Mouse (Mus musculus) heart, embryonic 16.5 days (tissue): ENCODE measurements at regions not wholly inside any gene's neighbourhood (a gene's known extent, or its start where the extent isn't known, plus 50 kb on each side); places are given as distances from the start of the nearest gene placed in this dataset.

ENCODE experiments used
- ATAC-seq: fragments of 200-750 bp; cut with Nextera tagmentation; replicated peaks from 2 replicates; pipeline ENCODE4 v1.8.0; 2017; ENCODE audit warnings: moderate number of reproducible peaks; ENCODE audit not compliant: insufficient read depth, low FRiP score; ENCODE audit errors: extremely low read depth
- H3K27ac ChIP-seq: fragments of 300-500 bp; sonication (generic); 2 replicates; pipeline ENCODE4 v1.5.1; 2014; ENCODE audit warnings: mild to moderate bottlenecking, low read length, control low read depth, moderate library complexity
- H3K27me3 ChIP-seq: fragments of 300-500 bp; sonication (generic); 2 replicates; pipeline ENCODE4 v1.6.1; 2014; ENCODE audit warnings: low read length, mixed read lengths; ENCODE audit not compliant: control insufficient read depth, insufficient read depth
- H3K36me3 ChIP-seq: fragments of 300-500 bp; sonication (generic); 2 replicates; pipeline ENCODE4 v1.6.1; 2014; ENCODE audit not compliant: control insufficient read depth, insufficient read depth
- H3K4me1 ChIP-seq: fragments of 300-500 bp; sonication (generic); 2 replicates; pipeline ENCODE4 v1.6.1; 2014; ENCODE audit warnings: low read length, mixed read lengths; ENCODE audit not compliant: control insufficient read depth, insufficient read depth
- H3K4me2 ChIP-seq: fragments of 300-500 bp; sonication (generic); 2 replicates; pipeline ENCODE4 v1.6.1; 2014; ENCODE audit warnings: low read depth, mild to moderate bottlenecking, control low read depth, low read length
- H3K4me3 ChIP-seq: fragments of 300-500 bp; sonication (generic); 2 replicates; pipeline ENCODE4 v1.5.1; 2014; ENCODE audit warnings: mild to moderate bottlenecking, control low read depth, low read length
- H3K9ac ChIP-seq: fragments of 300-500 bp; sonication (generic); 2 replicates; pipeline ENCODE4 v1.6.1; 2014; ENCODE audit warnings: low read length, control low read depth
- H3K9me3 ChIP-seq: fragments of 300-500 bp; sonication (generic); replicated peaks from 2 replicates; pipeline ENCODE4 v1.6.1; 2016; ENCODE audit warnings: low read length; ENCODE audit not compliant: control insufficient read depth
- WGBS: fragments of 180-500 bp; shearing (Covaris S2); extraction: QIAGEN DNeasy Blood & Tissue Kit; methylation state at CpG from one replicate; pipeline ENCODE4 v1.1.7; 2014; 5-methylcytosine and 5-hydroxymethylcytosine counted together

DNA sequence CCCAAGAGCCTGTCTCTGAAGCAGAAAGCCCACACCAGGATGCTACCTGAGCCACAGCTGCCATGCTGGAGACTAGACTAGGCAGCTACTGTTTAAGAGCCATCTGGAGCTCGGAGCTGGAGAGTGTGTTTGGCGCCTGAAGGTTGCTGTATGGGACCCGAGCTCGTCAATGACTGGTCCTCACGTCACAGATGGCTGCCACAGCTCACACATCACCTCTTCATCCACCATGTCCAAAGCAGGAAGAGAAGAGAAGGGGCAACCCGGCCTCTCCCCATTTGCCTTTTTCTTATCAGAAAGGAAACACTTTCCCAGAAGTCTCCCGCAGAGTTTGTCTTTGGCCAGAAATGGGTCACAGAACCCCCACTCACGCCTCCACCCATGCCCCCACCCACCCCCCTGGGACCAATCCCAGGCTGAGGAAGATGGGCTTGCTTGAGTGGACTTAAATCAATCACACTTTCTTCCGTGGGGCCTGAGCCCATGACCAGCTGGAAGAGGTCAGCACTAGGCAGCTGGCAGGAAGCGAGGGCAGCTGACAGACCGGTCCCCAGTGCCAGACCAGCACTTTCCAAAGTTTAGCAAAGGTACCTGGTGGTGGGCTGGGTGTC lies 53.5 kb upstream of the Ptpn1 start:
- H3K27me3 ChIP-seq: no peaks in the 10 kb centered on the region
- no peaks in the 10 kb centered on the region for H3K36me3 ChIP-seq
- peaks cover 8% of the 10 kb centered on the region for H3K9me3 ChIP-seq
- no peak overlapping the region for H3K27ac ChIP-seq
- H3K4me2 ChIP-seq: no peak overlapping the region
- H3K4me3 ChIP-seq: no peak overlapping the region
- WGBS: 36% methylated on average over 11 of the region's 11 CpGs
- ATAC-seq: no peak
- 0 out of 2 replicates have a peak, but pooled peaks cover 2% of the 10 kb centered on the region for H3K4me1 ChIP-seq
- H3K9ac ChIP-seq: no peak overlapping the region

GRCm38 (mm10) chr2:167877254-167877870 lies 54.5 kb upstream of the Ptpn1 start:
- H3K27ac ChIP-seq: no peak overlapping the region
- no peaks in the 10 kb centered on the region for H3K27me3 ChIP-seq
- no peak overlapping the region for H3K4me2 ChIP-seq
- H3K36me3 ChIP-seq: no peaks in the 10 kb centered on the region
- no peak for ATAC-seq
- peaks cover 4% of the 10 kb centered on the region for H3K9me3 ChIP-seq
- H3K9ac ChIP-seq: no peak overlapping the region; the same call in 1 of the 2 replicates
- H3K4me3 ChIP-seq: no peak overlapping the region
- 45% methylated on average over 10 of the region's 11 CpGs for WGBS
- 0 out of 2 replicates have a peak, but pooled peaks cover 2% of the 10 kb centered on the region for H3K4me1 ChIP-seq

GRCm38 (mm10) chr2:167872507-167872906 lies 59.4 kb upstream of the Ptpn1 start:
- 0 out of 2 replicates have a peak, but pooled peaks cover 6% of the 10 kb centered on the region for H3K27me3 ChIP-seq
- no peaks in the 10 kb centered on the region for H3K9me3 ChIP-seq
- no peak for ATAC-seq
- no peak overlapping the region for H3K9ac ChIP-seq
- no peak overlapping the region for H3K4me2 ChIP-seq
- no peak overlapping the region for H3K27ac ChIP-seq
- H3K4me1 ChIP-seq: peaks cover 2% of the 10 kb centered on the region
- WGBS: 89% methylated on average over 4 of the region's 4 CpGs
- no peaks in the 10 kb centered on the region for H3K36me3 ChIP-seq
- H3K4me3 ChIP-seq: no peak overlapping the region

GRCm38 (mm10) chr2:167870153-167870552 lies 61.7 kb upstream of the Ptpn1 start:
- H3K27ac ChIP-seq: no peak overlapping the region
- no peak overlapping the region for H3K4me2 ChIP-seq
- H3K27me3 ChIP-seq: 0 out of 2 replicates have a peak, but pooled peaks cover 6% of the 10 kb centered on the region
- H3K9me3 ChIP-seq: no peaks in the 10 kb centered on the region
- no peak overlapping the region for H3K4me3 ChIP-seq
- H3K9ac ChIP-seq: no peak overlapping the region
- no peak for ATAC-seq
- peaks cover 23% of the 10 kb centered on the region for H3K4me1 ChIP-seq
- no peaks in the 10 kb centered on the region for H3K36me3 ChIP-seq
- WGBS: 77% methylated on average over 6 of the region's 6 CpGs

GRCm38 (mm10) chr2:167866751-167867150 lies 65.1 kb upstream of the Ptpn1 start:
- peaks cover 40% of the 10 kb centered on the region for H3K4me1 ChIP-seq
- peak overlapping the region; percentile 50 for H3K9ac ChIP-seq

GRCm38 (mm10) chr2:167865525-167865924 lies 66.3 kb upstream of the Ptpn1 start:
- Histone ChIP-seq H3K9ac (no peak overlapping the region), H3K36me3 (no peaks in the 10 kb centered on the region), H3K4me2 (no peak overlapping the region), H3K27me3 (0 out of 2 replicates have a peak, but pooled peaks cover 6% of the 10 kb centered on the region), H3K4me1 (peaks cover 47% of the 10 kb centered on the region), H3K4me3 (no peak overlapping the region), H3K9me3 (no peaks in the 10 kb centered on the region), H3K27ac (peak overlapping the region; percentile 61; the same call in 1 of the 2 replicates)
- WGBS: 73% methylated on average over 3 of the region's 3 CpGs
- ATAC-seq: no peak

More at GRCm38 (mm10) chr2:167866751-167867150, 65.1 kb upstream of the Ptpn1 start:
- no peak overlapping the region for H3K4me3 ChIP-seq
- H3K27ac ChIP-seq: peak overlapping the region; percentile 79
- H3K9me3 ChIP-seq: no peaks in the 10 kb centered on the region
- ATAC-seq: peak; percentile 93
- no peak overlapping the region for H3K4me2 ChIP-seq
- WGBS: 15% methylated on average over 10 of the region's 10 CpGs
- 0 out of 2 replicates have a peak, but pooled peaks cover 6% of the 10 kb centered on the region for H3K27me3 ChIP-seq
- H3K36me3 ChIP-seq: no peaks in the 10 kb centered on the region

DNA sequence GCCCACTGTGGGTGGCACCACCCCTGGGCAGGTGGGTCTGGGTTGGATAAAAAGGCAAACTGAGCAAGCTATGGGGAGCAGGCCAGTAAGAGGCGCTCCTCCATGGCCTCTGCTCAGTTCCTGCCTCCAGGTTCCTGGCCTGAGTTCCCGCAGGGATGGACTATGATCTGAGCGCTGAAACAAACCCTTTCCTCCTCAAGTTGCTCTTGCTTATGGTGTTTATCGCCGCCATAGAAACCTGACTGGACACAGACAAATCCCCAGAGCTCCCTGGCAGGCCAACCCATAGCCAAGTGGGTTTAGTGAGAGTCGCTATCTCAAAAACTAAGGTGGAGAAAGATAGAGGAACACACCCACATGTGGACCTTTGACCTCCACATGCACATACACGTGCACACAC lies 67.2 kb upstream of the Ptpn1 start:
- no peaks in the 10 kb centered on the region for H3K9me3 ChIP-seq
- 0 out of 2 replicates have a peak, but pooled peaks cover 6% of the 10 kb centered on the region for H3K27me3 ChIP-seq
- H3K4me2 ChIP-seq: no peak overlapping the region
- ATAC-seq: no peak
- 71% methylated on average over 7 of the region's 7 CpGs for WGBS
- peak overlapping the region; percentile 61 for H3K27ac ChIP-seq
- no peaks in the 10 kb centered on the region for H3K36me3 ChIP-seq
- H3K9ac ChIP-seq: no peak overlapping the region
- H3K4me3 ChIP-seq: no peak overlapping the region
- peaks cover 55% of the 10 kb centered on the region for H3K4me1 ChIP-seq

DNA sequence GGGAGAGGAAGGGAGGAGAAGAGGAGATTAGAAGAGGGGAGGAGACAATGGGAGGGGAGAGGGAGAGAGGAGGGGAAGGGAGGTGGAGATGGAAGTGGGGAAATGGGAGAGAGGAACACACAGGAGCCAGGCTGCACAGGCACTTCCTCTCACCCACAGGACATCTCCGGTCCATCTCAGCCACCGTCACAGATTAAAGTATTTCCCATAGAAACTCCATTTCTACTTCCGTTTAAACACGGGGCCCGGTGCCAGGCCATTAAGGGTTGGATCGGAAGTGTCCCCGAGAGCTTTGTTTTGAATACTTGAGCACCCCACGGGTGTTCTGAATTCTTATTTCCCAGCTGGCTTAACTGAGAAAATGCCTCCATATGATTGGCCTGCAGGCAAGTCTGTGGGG lies 67.6 kb upstream of the Ptpn1 start:
- H3K4me3 ChIP-seq: no peak overlapping the region
- H3K36me3 ChIP-seq: no peaks in the 10 kb centered on the region
- H3K9me3 ChIP-seq: no peaks in the 10 kb centered on the region
- H3K4me2 ChIP-seq: no peak overlapping the region
- peak overlapping the region; percentile 61 for H3K27ac ChIP-seq
- H3K4me1 ChIP-seq: peaks cover 57% of the 10 kb centered on the region
- 0 out of 2 replicates have a peak, but pooled peaks cover 6% of the 10 kb centered on the region for H3K27me3 ChIP-seq
- no peak for ATAC-seq
- WGBS: 35% methylated on average over 8 of the region's 8 CpGs
- H3K9ac ChIP-seq: no peak overlapping the region

DNA sequence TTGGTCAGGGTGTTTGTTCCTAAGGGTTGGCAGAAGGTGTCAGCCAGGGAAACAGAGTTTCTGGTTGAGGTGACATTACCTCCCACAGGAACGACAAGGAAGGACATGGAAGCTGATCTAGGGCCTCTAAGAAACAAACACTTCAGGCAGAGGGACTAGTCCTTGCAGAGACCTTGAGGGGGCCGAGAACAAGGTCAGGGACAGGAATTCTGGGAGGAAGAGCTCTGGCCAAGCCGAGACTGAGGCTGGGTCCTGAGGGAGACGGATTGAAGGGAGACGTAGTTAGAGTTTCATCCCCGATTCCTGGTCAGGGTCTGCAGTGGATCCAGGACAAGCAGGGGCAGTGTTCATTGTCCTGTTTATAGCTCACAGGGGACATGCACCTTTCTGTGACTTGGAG lies 68.2 kb upstream of the Ptpn1 start:
- Histone ChIP-seq H3K36me3 (no peaks in the 10 kb centered on the region), H3K27me3 (0 out of 2 replicates have a peak, but pooled peaks cover 4% of the 10 kb centered on the region), H3K9ac (peak overlapping the region; percentile 40), H3K4me3 (no peak overlapping the region), H3K27ac (peak overlapping the region; percentile 52), H3K9me3 (no peaks in the 10 kb centered on the region), H3K4me2 (no peak overlapping the region), H3K4me1 (peaks cover 57% of the 10 kb centered on the region)
- ATAC-seq: no peak
- 48% methylated on average over 6 of the region's 6 CpGs for WGBS
